Mouse (Mus musculus) bone marrow, adult 2 months (tissue): Measurements from ENCODE around the gene Gm10837.

Experiments
- CTCF ChIP-seq: fragments of 200-500 bp; IDR thresholded peaks from 2 replicates; pipeline ENCODE4 v1.5.1; 2011; ENCODE audit warnings: low read length, control low read depth; ENCODE audit not compliant: control insufficient read depth, insufficient read depth
- POLR2A ChIP-seq: fragments of 200-500 bp; IDR thresholded peaks from 2 replicates; pipeline ENCODE4 v1.6.1; 2011; ENCODE audit warnings: low read depth, mild to moderate bottlenecking, control low read depth, low read length, borderline replicate concordance; ENCODE audit not compliant: control insufficient read depth

GRCm38 (mm10) chr14:122461966-122462365 is 28.4 kb upstream of the Gm10837 start:
- TF ChIP-seq CTCF (no peak), POLR2A (no peak)
